Mouse (Mus musculus): ENCODE data around the gene Ttyh1.

Gene Ttyh1

DNA sequence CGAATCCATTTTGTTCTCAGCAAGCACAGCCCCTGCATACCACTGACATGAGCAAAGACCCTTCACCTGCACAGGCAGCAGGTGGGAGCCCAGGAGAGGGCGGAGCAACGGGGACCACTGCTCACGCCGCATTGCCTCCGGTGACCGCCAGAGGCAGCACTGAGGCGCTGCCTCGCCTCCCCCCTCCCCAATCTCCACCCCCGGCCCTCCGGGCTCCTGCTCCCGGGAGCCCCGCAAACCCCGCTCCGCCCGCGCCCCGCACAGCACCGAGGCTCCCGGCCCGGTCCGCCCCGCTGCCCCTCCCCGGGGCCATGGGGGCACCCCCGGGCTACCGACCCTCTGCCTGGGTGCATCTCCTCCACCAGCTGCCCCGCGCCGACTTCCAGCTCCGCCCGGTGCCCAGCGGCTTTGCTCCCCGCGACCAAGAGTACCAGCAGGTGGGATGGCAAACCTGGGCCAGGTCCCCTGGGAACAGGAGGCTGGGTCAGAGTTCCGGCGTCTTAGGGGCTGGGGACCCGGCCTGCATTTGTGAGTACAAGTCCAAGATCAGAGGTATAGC lies at the start of gene Ttyh1:
Gene Ttyh1 (plus strand): TSS at position 65 of the 559 bp plus-strand sequence.
- peak in 1 of 2 experiments; percentile 75 for DNase-seq (ENCODE audit: low spot score in 2 of 2)

DNA sequence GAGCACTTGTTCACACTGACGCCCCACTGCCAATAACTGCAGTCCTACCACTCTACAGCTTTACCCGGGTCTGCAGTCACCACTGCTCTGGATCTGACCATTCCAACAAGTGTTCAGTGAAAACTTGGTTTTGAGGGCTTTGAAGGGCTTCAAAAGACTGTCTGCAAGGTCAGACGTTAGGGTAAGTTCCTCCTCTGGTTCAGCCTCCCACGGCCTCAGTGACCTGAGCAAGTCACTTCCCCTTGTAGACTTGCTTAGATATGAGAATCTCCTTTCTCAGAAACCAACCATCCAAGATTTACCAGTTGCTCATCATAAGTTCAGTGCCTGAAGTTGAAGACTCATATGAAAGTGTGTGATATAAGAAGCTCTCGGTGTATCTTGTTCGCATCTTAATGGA lies 48.1 kb upstream of the Ttyh1 start:
- no peak for DNase-seq (ENCODE audit: low spot score in 2 of 2)

DNA sequence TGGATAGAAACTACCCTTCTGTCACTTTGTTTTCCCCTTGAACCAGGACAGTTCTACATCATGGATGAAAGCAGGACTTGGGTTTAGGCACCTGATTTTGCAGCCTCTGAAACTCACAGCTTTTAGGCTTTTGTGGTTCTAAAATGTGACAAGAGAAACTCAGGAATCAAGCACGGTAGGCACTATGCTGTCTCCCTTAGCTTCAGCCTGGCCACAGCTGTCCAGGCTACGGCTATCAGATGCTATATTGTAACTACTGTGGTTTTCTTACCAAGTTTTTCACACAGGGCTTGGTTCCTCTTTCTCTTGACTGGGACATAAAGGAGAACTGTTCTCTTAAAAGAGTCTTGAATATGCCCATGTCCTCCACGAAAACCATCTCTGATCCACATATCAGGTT lies 46.1 kb upstream of the Ttyh1 start:
- DNase-seq (ENCODE audit: low spot score in 2 of 2): no peak

DNA sequence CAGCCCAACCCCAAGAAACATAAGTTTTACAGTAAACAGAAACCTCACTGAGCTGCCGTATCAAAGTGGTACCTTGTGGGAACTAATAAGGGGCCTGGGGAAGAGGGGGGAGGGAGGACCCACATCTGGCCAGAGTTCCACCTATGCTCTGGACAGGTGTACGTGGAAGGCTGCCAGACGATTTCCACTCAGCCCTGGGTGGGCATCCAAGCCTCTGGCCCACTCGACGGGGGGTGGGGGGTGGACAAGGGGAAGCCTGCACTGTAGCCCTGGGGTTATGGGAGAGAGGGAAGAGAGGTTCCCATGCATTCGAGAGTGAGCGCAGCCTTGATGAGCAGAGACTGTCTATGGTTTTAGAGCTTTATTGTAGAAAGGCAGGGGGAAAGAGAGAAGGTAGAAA lies 39.7 kb upstream of the Ttyh1 start:
- DNase-seq (ENCODE audit: low spot score in 2 of 2): no peak

DNA sequence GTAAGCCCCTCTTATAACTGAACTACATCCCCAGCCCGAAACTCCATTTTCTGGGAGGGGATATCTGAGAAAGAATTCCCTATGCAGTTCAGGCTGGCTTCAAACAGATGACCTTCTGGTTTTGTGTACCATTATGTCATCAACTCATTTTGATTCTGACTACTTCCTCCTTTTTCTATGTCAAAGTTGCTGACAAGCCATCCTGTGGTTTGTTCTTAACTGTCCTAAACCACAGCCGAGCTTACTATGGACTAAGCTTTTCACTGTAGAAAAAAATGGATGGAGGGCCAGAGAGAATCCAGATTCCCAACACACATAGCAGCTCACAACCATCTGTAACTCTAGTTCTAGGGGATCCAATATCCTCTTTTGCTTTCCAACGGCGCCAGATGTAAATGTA lies 38.7 kb upstream of the Ttyh1 start:
- DNase-seq (ENCODE audit: low spot score in 2 of 2): no peak

DNA sequence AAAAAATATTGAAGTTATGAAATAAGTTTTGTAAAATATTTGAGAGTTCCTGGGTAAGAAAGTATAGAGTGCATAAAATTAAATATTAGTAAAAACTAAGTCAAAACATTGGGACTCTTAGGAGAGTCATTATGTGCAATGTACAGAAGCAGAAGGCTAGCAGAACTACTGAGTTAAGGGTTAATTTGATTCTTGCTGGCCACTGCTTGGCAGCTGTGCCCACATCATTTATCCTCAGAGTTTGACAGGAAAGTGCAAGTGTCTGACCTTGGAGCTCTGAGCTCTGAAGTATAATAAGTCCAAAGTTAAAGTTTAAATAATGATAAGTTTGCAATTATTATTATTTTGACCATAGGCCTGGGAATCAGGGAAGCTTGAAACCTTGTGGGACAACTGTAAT lies 37.5 kb upstream of the Ttyh1 start:
- no peak for DNase-seq (ENCODE audit: low spot score in 2 of 2)

DNA sequence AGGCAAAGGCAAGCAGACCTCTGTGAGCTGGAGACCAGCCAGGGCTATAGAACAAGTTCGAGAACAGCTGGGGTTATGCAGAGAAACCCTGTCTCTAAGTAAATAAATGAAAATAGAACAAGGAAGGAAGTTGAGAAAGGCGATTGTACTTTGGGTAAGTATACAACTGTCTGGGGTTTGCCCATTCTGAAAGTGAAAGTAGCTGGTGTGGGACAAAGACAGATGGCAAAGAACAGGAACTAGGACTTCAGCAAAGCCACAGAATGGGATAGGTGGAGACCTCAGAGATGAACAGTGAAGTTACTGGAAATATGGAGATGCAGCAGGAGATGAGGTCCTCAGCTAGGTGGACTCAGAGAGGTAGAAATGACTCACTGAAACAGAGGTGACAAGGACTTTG lies 36.4 kb upstream of the Ttyh1 start:
- no peak for DNase-seq (ENCODE audit: low spot score in 2 of 2)

DNA sequence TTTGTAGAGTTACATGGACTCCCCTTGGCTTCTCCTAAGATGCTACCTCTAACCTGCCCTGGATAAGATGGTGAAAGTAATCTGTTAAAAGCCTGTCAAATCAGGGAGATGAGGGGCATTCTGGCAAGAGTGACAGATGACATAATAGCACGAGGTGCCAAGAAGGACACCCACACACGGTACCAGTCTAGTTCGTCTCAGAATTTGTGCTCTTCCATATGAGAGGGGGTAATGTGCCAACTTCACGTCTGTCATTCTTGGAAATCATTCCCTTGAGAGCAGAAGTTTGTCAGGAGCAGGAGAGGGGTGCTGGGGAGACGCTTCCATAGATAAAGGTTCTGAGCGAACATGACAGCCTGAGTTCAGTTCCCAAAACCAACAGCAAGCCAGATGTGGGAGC lies 35.0 kb upstream of the Ttyh1 start:
- no peak for DNase-seq (ENCODE audit: low spot score in 2 of 2)

DNA sequence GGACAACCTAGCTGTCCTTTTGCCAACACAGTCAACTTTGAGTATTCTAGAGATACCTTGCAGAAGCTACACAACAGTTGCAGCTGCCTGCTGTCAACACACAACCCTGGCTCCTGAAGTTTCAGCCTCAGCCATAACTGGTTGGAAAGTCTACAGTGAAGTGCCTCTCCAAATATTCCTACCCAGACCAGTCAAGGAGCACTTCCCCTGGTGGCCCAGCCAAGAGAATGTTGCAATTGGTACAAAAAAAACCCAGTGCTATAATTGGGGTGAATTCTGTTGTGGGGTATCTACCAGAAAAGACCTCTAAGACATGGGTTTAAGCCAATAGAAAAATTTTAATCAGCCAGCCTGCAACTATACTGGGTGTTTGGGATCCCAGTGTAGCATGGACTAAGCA lies 33.6 kb upstream of the Ttyh1 start:
- no peak for DNase-seq (ENCODE audit: low spot score in 2 of 2)

DNA sequence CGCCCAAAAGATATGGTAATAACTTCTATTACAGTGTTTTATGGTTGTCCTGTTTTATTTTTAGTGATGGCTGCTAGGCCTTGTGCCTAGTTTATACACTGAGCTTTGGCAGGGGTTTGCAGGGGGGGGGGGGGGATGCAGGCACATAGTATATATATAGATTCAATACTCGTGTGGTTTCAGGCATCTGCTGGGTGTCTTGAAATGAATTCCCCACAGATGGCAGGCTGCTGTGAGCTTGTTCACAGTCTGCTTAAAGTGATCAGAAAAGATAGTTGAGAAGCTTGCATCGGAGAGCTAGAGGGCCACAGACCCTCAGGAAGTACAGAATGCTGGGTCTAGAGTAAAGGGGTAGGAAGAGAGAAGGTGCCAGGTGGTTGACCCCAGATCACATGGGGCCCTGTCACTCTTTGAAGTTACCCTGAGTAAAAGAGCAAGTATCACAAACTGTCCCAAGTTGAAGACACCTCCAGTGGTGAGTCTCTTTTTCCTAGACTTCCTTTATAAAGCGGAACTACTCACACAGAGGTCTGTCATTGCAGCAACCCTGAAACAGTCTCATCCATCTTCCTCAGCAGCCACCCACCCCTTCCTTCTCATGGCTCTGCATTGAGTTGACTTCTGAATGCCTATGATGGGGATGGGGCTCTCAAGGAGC lies 31.8 kb upstream of the Ttyh1 start:
- peak in 1 of 2 experiments; percentile 33 for DNase-seq (ENCODE audit: low spot score in 2 of 2)

DNA sequence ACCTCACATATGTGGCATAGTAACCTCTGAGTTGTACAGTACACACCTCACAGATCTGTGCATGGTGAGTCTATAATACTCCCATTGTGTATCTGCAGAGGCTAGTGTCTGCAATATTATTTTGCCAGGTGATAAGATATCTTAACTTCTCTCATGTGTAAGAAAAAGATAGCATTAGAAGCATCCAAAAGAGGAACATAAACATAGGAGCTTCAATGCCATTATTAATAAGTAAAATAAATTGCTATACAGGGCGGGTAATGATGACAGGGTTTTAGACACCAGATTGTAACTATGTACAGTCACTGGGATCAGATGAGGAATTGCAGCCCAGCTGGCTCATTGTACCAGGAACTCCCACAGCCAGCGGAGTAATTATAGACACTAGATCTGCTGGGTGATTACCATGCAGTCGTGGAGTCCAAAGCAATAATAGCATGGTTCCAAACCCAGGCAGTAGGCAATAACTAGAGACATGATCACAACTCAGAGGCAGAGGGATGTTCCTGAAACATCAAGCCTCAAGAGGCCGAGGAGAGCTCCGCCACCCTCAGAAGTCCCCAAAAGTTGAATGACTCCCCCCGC lies 31.2 kb upstream of the Ttyh1 start:
- peak in 1 of 2 experiments; percentile 30 for DNase-seq (ENCODE audit: low spot score in 2 of 2)

DNA sequence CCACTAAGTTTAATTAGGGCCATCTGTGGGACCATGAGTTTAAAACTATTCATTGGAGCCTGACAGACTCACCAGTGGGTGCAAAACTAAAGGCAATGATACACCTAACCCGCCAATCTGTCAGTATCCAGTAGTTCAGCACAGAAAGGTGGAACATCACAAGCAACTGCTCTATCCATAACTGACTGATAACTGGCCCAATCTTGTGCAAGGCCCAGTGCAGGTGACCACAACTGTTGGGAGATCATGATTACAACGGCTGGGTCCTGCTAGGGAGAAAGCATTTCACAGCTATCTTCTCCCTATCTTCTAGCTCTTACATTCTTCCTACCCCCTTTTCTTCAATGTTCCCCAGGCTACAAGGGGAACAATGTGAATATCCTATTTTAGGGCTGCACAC lies 30.5 kb upstream of the Ttyh1 start:
- no peak for DNase-seq (ENCODE audit: low spot score in 2 of 2)

DNA sequence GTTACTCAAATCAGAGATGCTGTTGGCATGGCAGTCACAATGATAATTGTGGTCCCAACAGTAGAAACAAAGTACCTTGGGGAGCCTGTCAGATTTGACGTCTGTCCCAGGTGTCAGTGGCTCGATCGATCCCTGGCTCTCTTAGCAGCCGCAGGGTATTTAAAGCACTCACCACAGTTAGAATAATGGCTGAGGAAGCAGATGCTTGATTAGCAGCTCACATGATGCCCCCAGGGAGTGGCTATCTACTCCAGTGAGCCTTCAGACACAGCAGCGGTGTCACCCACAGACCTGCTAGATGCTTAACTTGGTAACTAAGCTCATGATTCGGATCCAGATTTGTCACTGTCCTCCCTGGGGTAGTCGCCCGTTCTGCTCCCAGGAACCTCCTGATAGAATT lies 28.0 kb upstream of the Ttyh1 start:
- DNase-seq (ENCODE audit: low spot score in 2 of 2): no peak

DNA sequence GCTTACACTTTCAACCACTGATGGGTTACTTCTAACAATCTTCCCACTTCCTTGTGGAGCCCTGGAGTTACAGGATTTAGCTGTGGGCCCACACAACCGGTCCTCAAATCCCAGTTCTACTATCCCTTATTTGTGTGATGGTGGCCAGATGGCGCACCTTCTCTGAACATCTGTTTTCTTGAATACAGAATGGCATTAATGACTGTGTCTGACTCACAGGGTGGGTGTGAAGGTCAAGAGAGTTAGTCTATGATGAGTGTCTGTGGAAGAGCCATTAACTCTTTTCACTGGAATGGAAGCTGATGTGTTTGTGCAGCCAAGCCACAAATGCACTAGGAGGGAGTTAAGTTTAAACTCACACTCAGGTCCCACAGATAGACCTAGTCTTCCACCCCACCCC lies 20.9 kb upstream of the Ttyh1 start:
- DNase-seq (ENCODE audit: low spot score in 2 of 2): no peak

DNA sequence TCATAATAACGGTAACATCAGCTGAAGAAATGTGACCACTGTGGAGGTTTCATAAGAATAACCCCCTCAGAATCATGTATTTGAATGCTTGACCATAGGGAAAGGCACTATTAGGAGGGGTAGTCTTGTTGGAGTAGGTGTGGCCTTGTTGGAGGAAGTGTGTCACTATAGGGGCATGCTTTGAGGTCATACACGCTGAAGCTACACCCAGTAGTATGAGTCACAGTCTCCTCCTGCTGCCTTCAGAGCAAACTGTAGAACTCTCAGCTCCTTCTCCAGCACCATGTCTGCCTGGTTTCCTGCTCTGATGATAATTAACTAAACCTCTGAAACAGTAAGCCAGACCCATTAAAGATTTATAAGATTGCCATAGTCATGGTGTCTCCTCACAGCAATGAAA lies 20.4 kb upstream of the Ttyh1 start:
- DNase-seq (ENCODE audit: low spot score in 2 of 2): no peak

DNA sequence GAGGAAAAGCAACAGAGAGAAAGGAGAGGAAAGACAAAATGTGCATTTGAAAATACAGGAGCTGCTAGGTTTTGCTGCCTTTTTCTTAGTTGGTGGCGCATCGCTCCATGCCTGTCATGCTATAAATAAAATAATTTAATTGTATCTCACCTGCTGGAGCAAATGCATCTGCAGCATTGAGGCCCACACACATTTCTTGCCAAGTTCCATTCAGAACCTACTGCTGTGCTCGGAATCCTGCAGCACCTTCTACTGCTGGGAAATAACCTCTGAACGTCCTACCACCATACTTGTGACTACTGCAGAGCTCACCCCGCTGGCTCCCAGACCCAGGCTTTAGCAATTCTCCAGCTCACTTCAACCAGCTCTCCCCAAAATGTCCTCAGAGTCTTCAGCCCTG lies 18.1 kb upstream of the Ttyh1 start:
- DNase-seq (ENCODE audit: low spot score in 2 of 2): no peak

DNA sequence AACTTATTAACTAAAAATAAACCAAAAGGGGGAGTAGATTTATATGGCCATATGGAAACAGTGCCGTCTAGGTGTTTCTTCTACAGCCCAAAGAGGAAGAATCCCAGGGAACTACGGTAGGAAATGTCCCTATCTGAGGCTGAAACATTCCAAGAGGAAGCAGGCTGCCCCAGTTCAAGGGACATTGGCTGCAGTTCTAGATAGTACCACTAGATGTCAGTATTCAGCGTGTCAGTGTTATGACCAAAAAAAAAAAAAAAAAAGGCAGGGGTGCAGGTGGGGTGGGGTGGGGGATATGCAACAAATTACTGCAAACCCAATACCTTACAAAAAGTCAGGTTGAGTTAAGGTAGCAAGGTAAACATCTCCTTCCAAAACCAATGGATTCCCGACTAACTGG lies 15.8 kb upstream of the Ttyh1 start:
- DNase-seq (ENCODE audit: low spot score in 2 of 2): no peak

DNA sequence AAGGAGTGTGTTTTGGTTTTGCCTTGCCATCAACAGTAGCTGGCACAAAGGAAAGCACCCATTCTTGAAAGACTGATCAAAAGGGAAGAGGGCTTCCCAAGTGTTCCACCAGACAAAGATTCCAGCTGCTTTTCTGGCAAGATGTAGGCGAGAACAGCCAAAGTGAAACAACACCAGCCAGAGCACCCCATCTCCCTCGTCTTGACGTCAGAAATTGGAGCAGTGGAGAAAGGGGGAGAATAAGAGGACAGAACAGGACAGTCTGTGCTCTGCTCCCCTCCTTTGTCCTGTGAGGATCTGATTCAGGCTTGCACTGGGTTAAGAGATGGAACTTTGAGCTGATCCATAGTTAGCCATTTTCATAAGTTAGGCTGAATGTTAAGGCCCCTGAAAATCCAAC lies 7.4 kb upstream of the Ttyh1 start:
- no peak for DNase-seq (ENCODE audit: low spot score in 2 of 2)

DNA sequence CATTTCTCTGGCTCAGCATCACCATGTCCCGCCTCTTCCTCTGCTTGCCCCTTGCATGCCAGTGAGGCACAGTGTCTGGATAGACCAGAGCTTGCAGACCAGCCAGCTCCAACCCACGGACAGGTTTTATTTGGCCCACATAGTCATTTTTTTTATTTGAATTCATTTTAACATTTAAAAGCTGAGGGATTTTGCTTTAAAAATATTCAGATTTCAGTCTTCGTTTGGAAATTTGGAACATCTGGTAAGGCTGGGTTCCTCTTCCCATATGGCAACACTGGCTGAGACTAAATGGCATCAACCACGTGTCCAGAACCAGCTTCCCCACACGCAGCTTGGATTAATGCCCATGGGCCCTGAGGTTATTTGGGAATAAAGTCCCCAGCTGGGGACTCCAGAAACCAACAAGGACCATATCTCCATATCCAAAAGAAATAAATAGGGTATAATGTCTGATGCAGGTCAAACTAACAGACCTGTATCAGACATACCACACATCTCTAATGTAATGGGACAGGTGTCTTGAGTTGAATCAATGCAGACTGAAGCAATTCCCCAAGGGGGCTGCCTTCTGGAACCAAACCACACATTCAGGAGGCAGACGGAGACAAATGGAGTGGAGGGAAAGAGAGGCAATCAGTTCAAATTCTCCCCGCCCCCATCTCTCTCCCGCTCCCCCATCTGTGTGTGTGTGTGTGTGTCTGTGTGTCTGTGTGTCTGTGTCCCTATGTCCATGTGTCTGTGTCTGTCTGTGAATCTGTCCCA lies 2.0 kb upstream of the Ttyh1 start:
- no peak for DNase-seq (ENCODE audit: low spot score in 2 of 2)

DNA sequence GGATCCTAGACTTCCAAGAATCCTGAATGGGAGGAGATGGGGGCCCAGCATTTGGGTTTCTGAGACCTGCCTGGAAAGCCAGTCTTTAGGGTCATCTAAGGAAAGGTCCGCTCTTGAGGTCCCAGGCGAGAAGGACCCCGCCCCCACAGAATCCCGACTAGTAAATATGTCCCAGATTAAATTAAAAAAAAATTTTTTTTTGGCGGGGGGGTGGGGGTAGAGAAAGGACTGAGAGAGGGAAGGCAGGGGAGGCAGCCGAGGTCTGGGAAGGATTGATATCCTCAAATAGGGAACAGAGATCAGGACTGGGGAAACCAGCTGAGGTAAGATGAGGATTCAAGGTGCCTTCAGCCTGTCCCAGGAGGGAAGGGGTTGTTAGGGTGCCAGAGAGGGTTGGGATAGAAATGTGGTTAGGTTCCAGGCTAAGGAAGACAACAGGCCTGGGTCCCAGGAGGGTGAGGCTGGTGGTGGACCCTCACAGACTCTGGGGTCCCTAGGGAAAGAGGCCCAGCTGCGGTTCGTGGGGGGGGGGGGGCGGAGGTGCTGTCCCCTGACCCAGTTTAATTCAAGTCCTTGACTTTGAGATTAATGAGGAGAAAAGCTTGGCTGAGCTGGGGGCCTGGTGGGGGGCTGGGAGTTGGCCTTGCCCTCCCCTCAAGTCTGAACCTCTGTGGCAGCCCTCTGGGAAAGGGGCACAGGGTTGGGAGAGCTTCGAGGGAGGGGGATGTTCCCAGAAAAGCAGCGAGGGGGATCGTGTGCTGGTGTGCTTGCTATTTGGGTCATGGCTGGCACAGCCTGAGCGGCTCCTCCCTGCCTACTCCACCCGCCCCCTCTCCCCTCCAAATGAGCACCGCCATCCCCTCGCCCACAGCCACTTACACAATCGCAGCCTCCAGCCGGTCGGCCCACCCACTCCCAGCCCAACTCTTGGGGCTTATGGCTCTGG lies 1.0 kb downstream of the Ttyh1 start:
- DNase-seq (ENCODE audit: low spot score in 2 of 2): no peak

DNA sequence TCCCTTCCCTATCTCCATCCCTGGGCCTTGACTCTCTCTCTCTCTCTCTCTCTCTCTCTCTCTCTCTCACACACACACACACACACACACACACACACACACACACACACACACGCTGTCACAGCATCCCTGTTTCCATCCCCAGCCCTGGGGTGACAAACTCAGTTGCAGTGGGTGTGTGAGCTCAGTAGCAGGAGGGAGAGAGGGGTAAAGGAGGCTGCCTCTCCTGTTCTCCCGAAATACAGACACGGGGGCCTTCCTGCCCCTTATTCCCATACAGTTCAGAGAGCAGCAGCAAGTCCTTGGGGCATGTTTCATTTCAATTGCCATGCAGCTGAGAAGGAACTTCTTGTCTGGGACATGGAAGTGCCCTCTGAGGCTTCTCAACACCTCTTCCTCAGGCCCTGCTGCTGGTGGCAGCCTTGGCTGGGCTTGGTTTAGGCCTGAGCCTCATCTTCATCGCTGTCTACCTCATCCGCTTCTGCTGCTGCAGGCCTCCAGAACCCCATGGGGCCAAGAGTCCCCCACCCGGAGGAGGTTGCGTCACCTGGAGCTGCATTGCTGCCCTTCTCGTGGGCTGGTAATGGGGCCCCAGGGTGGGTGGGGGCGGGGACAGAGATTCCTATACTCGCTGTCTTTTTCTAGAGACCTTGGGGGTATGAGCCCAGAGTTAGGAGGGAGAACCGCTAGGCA lies 3.0 kb downstream of the Ttyh1 start:
- peak in 1 of 2 experiments; percentile 15 for DNase-seq (ENCODE audit: low spot score in 2 of 2)

All from frontal cortex, postnatal 10 days (tissue).